Mouse (Mus musculus) thymus, adult 2 months (tissue): Measurements from ENCODE around the gene Kcnq1. TPM values are rescaled to one million over a fixed set of nuclear protein-coding genes. Genes with fewer than 3 reads are reported as not detected.

ENCODE experiments used
- DNase-seq: peaks from one replicate; pipeline ENCODE4 v3.0.0; 2021
- H3K27ac ChIP-seq: fragments of 200-500 bp; 2 replicates; pipeline ENCODE4 v1.5.1; 2012; ENCODE audit warnings: low read length, control low read depth; ENCODE audit not compliant: control insufficient read depth, insufficient read depth
- H3K27me3 ChIP-seq: fragments of 200-500 bp; 2 replicates; pipeline ENCODE4 v1.6.1; 2012; ENCODE audit warnings: mild to moderate bottlenecking, low read length, moderate library complexity, mixed read lengths; ENCODE audit not compliant: control insufficient read depth, insufficient read depth
- H3K36me3 ChIP-seq: fragments of 200-500 bp; 2 replicates; pipeline ENCODE4 v1.6.1; 2012; ENCODE audit warnings: mild to moderate bottlenecking, low read length, moderate library complexity; ENCODE audit not compliant: control insufficient read depth, insufficient read depth
- H3K4me1 ChIP-seq: fragments of 200-500 bp; replicated peaks from 2 replicates; pipeline ENCODE4 v1.6.1; 2012; ENCODE audit warnings: low read length; ENCODE audit not compliant: control insufficient read depth, insufficient read depth
- H3K4me3 ChIP-seq: fragments of 200-500 bp; 2 replicates; pipeline ENCODE4 v1.5.1; 2012; ENCODE audit warnings: mild to moderate bottlenecking, low read length, control low read depth, moderate library complexity; ENCODE audit not compliant: control insufficient read depth, insufficient read depth
- CTCF ChIP-seq: fragments of 200-500 bp; IDR thresholded peaks from 2 replicates; pipeline ENCODE4 v1.5.1; 2012; ENCODE audit warnings: mild to moderate bottlenecking, control low read depth, low read length, moderate library complexity, borderline replicate concordance; ENCODE audit not compliant: control insufficient read depth, poor library complexity, insufficient read depth; ENCODE audit errors: extremely low read depth
- POLR2A ChIP-seq: fragments of 200-500 bp; IDR thresholded peaks from 2 replicates; pipeline ENCODE4 v1.6.1; 2012; ENCODE audit warnings: mild to moderate bottlenecking, low read length, control low read depth, moderate library complexity; ENCODE audit not compliant: control insufficient read depth, poor library complexity, insufficient read depth; ENCODE audit errors: extremely low read depth
- WGBS: fragments of 180-500 bp; shearing (Covaris S2); methylation state at CpG from one replicate; pipeline ENCODE4 v1.1.7; 2018; 5-methylcytosine and 5-hydroxymethylcytosine counted together
- polyA plus RNA-seq: library from polyadenylated mRNA; depleted of rRNA; stranded (reverse); fragments of >200 nt; gene quantifications from 2 replicates; pipeline ENCODE4 v1.2.3, GENCODE M21; 2012

Gene Kcnq1
- polyA plus RNA-seq, 1 experiment: 4.6 TPM

DNA sequence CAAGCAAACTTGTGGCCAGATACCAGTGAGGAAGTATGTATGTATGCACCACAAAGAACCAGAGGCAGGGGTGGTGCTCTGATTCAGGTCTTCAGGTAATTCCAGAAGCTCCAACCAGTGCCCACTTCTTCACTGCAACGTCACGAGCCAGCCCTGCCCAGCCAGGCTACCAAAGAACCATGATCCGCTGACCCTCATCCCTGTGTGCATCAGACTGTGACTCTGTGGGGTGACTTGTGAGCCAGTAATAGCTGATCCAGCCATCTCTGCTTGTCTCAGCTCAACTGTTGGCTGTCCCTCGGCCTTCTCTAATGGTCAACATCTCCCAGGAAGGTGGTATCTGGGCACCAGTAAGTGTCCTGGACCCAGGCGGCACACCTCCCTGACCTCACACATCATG lies 197.4 kb downstream of the Kcnq1 start:
- WGBS: 95% methylated on average over 5 of the region's 5 CpGs
- no peak overlapping the region for H3K4me3 ChIP-seq
- H3K4me1 ChIP-seq: no peaks in the 10 kb centered on the region
- TF ChIP-seq POLR2A (no peak), CTCF (no peak)
- no peak overlapping the region for H3K27ac ChIP-seq
- no peaks in the 10 kb centered on the region for H3K27me3 ChIP-seq
- DNase-seq: no peak
- no peaks in the 10 kb centered on the region for H3K36me3 ChIP-seq

DNA sequence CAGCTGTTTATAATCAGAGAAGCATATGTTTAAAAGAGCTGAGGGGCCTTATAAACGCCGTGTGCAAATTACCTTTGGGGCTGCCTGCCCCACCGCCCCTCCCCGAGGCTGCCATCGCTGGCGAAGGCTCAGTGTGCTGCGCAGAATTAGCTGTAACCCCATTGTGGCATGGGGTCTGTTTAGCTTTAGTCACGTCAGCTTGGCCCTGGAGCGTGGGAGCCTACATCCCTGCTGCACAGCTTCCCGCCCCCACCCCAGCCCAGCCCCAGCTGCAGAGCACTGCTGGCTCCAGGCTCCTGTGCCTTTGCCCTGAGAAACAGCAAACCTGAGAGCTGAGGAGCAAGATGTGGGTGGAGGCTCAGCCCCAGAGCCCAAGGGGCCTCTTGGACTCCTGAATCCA lies 199.6 kb downstream of the Kcnq1 start:
- Histone ChIP-seq H3K36me3 (no peaks in the 10 kb centered on the region), H3K27ac (no peak overlapping the region), H3K4me1 (no peaks in the 10 kb centered on the region), H3K27me3 (no peaks in the 10 kb centered on the region), H3K4me3 (no peak overlapping the region)
- 95% methylated on average over 10 of the region's 10 CpGs for WGBS
- TF ChIP-seq POLR2A (no peak), CTCF (no peak)
- DNase-seq: no peak

GRCm38 (mm10) chr7:143308001-143308400 lies 201.8 kb downstream of the Kcnq1 start:
- no peak for TF ChIP-seq CTCF
- TF ChIP-seq POLR2A: no peak
- H3K36me3 ChIP-seq: no peaks in the 10 kb centered on the region
- no peaks in the 10 kb centered on the region for H3K27me3 ChIP-seq
- no peak overlapping the region for H3K27ac ChIP-seq
- no peaks in the 10 kb centered on the region for H3K4me1 ChIP-seq
- DNase-seq: no peak
- WGBS: 94% methylated on average over 1 of the region's 1 CpGs
- H3K4me3 ChIP-seq: no peak overlapping the region

GRCm38 (mm10) chr7:143310311-143310710 lies 204.1 kb downstream of the Kcnq1 start:
- Histone ChIP-seq H3K36me3 (no peaks in the 10 kb centered on the region), H3K27ac (no peak overlapping the region), H3K27me3 (no peaks in the 10 kb centered on the region), H3K4me3 (no peak overlapping the region), H3K4me1 (no peaks in the 10 kb centered on the region)
- 84% methylated on average over 3 of the region's 3 CpGs for WGBS
- no peak for DNase-seq
- TF ChIP-seq CTCF (no peak), POLR2A (no peak)

DNA sequence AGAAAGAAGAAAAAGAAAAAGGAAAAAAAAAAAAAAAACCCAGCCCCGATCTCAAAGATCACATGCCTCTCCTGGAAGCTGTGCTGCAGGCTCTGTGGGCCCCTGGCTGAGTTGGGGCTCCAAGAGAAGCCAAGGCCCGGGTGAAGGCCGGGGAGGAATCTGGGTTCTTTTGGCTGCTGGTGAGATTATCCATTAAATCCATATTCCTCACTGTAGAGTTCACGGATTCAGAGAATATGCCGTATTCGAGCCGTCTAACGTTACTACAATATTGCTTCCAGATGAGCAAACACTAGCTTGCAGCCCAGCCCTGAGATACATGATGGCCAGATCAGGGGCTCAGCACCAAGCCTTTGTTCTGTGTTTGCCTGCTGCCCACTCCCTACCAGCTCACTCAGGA lies 204.7 kb downstream of the Kcnq1 start:
- no peak for DNase-seq
- Histone ChIP-seq H3K4me3 (no peak overlapping the region), H3K36me3 (no peaks in the 10 kb centered on the region), H3K27me3 (no peaks in the 10 kb centered on the region), H3K4me1 (no peaks in the 10 kb centered on the region), H3K27ac (no peak overlapping the region)
- WGBS: 95% methylated on average over 8 of the region's 8 CpGs
- TF ChIP-seq CTCF: no peak
- no peak for TF ChIP-seq POLR2A

GRCm38 (mm10) chr7:143311471-143311870 lies 205.3 kb downstream of the Kcnq1 start:
- H3K27ac ChIP-seq: no peak overlapping the region
- H3K27me3 ChIP-seq: no peaks in the 10 kb centered on the region
- no peak for DNase-seq
- TF ChIP-seq CTCF (no peak), POLR2A (no peak)
- 92% methylated on average over 7 of the region's 7 CpGs for WGBS
- H3K4me3 ChIP-seq: no peak overlapping the region
- no peaks in the 10 kb centered on the region for H3K4me1 ChIP-seq
- H3K36me3 ChIP-seq: no peaks in the 10 kb centered on the region
